Mouse (Mus musculus) kidney, embryonic 16.5 days (tissue): ENCODE data around the gene Flt1. TPM values are rescaled to one million over a fixed set of nuclear protein-coding genes. Genes with fewer than 3 reads are reported as not detected.
A peak's percentile ranks its signal among the peaks of the same experiment; 100 is the strongest.

ENCODE experiments used
- ATAC-seq: fragments of 200-750 bp; cut with Nextera tagmentation; 2 replicates; pipeline ENCODE4 v1.8.0; 2017; ENCODE audit warnings: moderate TSS enrichment; ENCODE audit not compliant: low FRiP score, low TSS enrichment
- H3K27ac ChIP-seq: fragments of 300-500 bp; sonication (generic); 2 replicates; pipeline ENCODE4 v1.5.1; 2014; ENCODE audit warnings: low read length
- H3K27me3 ChIP-seq: fragments of 300-500 bp; sonication (generic); 2 replicates; pipeline ENCODE4 v1.6.1; 2014; ENCODE audit warnings: low read length, control low read depth, mixed read lengths; ENCODE audit not compliant: insufficient read depth
- H3K36me3 ChIP-seq: fragments of 300-500 bp; sonication (generic); 2 replicates; pipeline ENCODE4 v1.6.1; 2014; ENCODE audit warnings: low read length, control low read depth, mixed read lengths; ENCODE audit not compliant: insufficient read depth
- H3K4me1 ChIP-seq: fragments of 300-500 bp; sonication (generic); 2 replicates; pipeline ENCODE4 v1.6.1; 2014; ENCODE audit warnings: low read length, control low read depth, mixed read lengths; ENCODE audit not compliant: insufficient read depth
- H3K4me2 ChIP-seq: fragments of 300-500 bp; sonication (generic); replicated peaks from 2 replicates; pipeline ENCODE4 v1.6.1; 2014; ENCODE audit warnings: low read depth, low read length
- H3K4me3 ChIP-seq: fragments of 300-500 bp; sonication (generic); 2 replicates; pipeline ENCODE4 v1.5.1; 2014; ENCODE audit warnings: mild to moderate bottlenecking, low read length
- H3K9ac ChIP-seq: fragments of 300-500 bp; sonication (generic); replicated peaks from 2 replicates; pipeline ENCODE4 v1.6.1; 2014; ENCODE audit warnings: low read length
- H3K9me3 ChIP-seq: fragments of 300-500 bp; sonication (generic); 2 replicates; pipeline ENCODE4 v1.6.1; 2016; ENCODE audit warnings: low read length, control low read depth
- WGBS: fragments of 180-500 bp; shearing (Covaris S2); extraction: QIAGEN DNeasy Blood & Tissue Kit; methylation state at CpG from one replicate; pipeline ENCODE4 v1.1.7; 2014; 5-methylcytosine and 5-hydroxymethylcytosine counted together
- polyA plus RNA-seq: library from polyadenylated mRNA; unstranded; fragments of >200 nt; fragmentation: Nextera tagmentation; extraction: Ambion mirVana; gene quantifications from 2 replicates; pipeline ENCODE4 v1.2.1, GENCODE M21; 2015

Gene Flt1
- polyA plus RNA-seq, 1 experiment from 2014 or later, result 19.7 TPM

GRCm38 (mm10) chr5:147708500-147708899 is 17.3 kb downstream of the Flt1 start:
- Histone ChIP-seq H3K36me3 (no peaks in the 10 kb centered on the region), H3K9me3 (no peaks in the 10 kb centered on the region), H3K4me3 (no peak overlapping the region), H3K4me2 (no peak overlapping the region), H3K9ac (no peak overlapping the region), H3K27ac (no peak overlapping the region), H3K4me1 (no peaks in the 10 kb centered on the region), H3K27me3 (peaks cover 10% of the 10 kb centered on the region; the same call in 1 of the 2 replicates)
- WGBS, result 16% methylated on average over 4 of the region's 4 CpGs
- ATAC-seq, result peak; percentile 61; the same call in 1 of the 2 replicates

GRCm38 (mm10) chr5:147707479-147707878 is 18.3 kb downstream of the Flt1 start:
- Histone ChIP-seq H3K27me3 (peaks cover 10% of the 10 kb centered on the region; the same call in 1 of the 2 replicates), H3K36me3 (no peaks in the 10 kb centered on the region), H3K9me3 (no peaks in the 10 kb centered on the region), H3K27ac (no peak overlapping the region), H3K4me2 (no peak overlapping the region), H3K9ac (no peak overlapping the region), H3K4me3 (no peak overlapping the region), H3K4me1 (no peaks in the 10 kb centered on the region)
- WGBS, result 36% methylated on average over 4 of the region's 4 CpGs
- no peak for ATAC-seq

- Histone ChIP-seq H3K4me2 (no peak overlapping the region), H3K9me3 (no peaks in the 10 kb centered on the region), H3K4me3 (no peak overlapping the region), H3K36me3 (no peaks in the 10 kb centered on the region), H3K27ac (no peak overlapping the region), H3K27me3 (no peaks in the 10 kb centered on the region), H3K9ac (no peak overlapping the region), H3K4me1 (no peaks in the 10 kb centered on the region)
- ATAC-seq, result no peak
- 57% methylated on average over 4 of the region's 4 CpGs for WGBS
Observed at GRCm38 (mm10) chr5:147704890-147705289, 20.9 kb downstream of the Flt1 start.

GRCm38 (mm10) chr5:147702423-147702822 is 23.4 kb downstream of the Flt1 start:
- H3K27me3 ChIP-seq, result peaks cover 3% of the 10 kb centered on the region; the same call in 1 of the 2 replicates
- no peaks in the 10 kb centered on the region for H3K4me1 ChIP-seq
- H3K9ac ChIP-seq, result no peak overlapping the region
- H3K9me3 ChIP-seq, result no peaks in the 10 kb centered on the region
- H3K4me2 ChIP-seq, result no peak overlapping the region
- whole genome bisulfite sequencing, result 91% methylated on average over 5 of the region's 5 CpGs
- H3K27ac ChIP-seq, result no peak overlapping the region
- H3K36me3 ChIP-seq, result no peaks in the 10 kb centered on the region
- no peak for ATAC-seq
- H3K4me3 ChIP-seq, result no peak overlapping the region

- no peak for ATAC-seq
- no peak overlapping the region for H3K4me3 ChIP-seq
- no peaks in the 10 kb centered on the region for H3K4me1 ChIP-seq
- H3K27me3 ChIP-seq, result peaks cover 11% of the 10 kb centered on the region
- H3K9ac ChIP-seq, result no peak overlapping the region
- H3K9me3 ChIP-seq, result no peaks in the 10 kb centered on the region
- H3K4me2 ChIP-seq, result no peak overlapping the region
- no peaks in the 10 kb centered on the region for H3K36me3 ChIP-seq
- WGBS, result 94% methylated on average over 3 of the region's 3 CpGs
- no peak overlapping the region for H3K27ac ChIP-seq
Observed at GRCm38 (mm10) chr5:147701024-147701423, 24.8 kb downstream of the Flt1 start.

GRCm38 (mm10) chr5:147698044-147698443 is 27.8 kb downstream of the Flt1 start:
- H3K4me2 ChIP-seq, result peak overlapping the region; percentile 36
- no peak overlapping the region for H3K4me3 ChIP-seq
- no peak overlapping the region for H3K27ac ChIP-seq
- H3K9ac ChIP-seq, result no peak overlapping the region
- peaks cover 11% of the 10 kb centered on the region for H3K27me3 ChIP-seq
- H3K36me3 ChIP-seq, result no peaks in the 10 kb centered on the region
- no peak for ATAC-seq
- H3K4me1 ChIP-seq, result no peaks in the 10 kb centered on the region
- 30% methylated on average over 13 of the region's 13 CpGs for WGBS
- H3K9me3 ChIP-seq, result no peaks in the 10 kb centered on the region

GRCm38 (mm10) chr5:147697165-147697564 is 28.6 kb downstream of the Flt1 start:
- Histone ChIP-seq H3K9ac (no peak overlapping the region), H3K4me3 (no peak overlapping the region), H3K36me3 (no peaks in the 10 kb centered on the region), H3K4me2 (peak overlapping the region; percentile 36; the same call in 1 of the 2 replicates), H3K9me3 (peaks cover 2% of the 10 kb centered on the region; the same call in 1 of the 2 replicates), H3K27ac (no peak overlapping the region), H3K4me1 (no peaks in the 10 kb centered on the region), H3K27me3 (peaks cover 11% of the 10 kb centered on the region)
- 22% methylated on average over 5 of the region's 5 CpGs for WGBS
- ATAC-seq, result no peak

- peaks cover 10% of the 10 kb centered on the region; the same call in 1 of the 2 replicates for H3K27me3 ChIP-seq
- no peak for ATAC-seq
- no peaks in the 10 kb centered on the region for H3K4me1 ChIP-seq
- H3K36me3 ChIP-seq, result no peaks in the 10 kb centered on the region
- peaks cover 2% of the 10 kb centered on the region; the same call in 1 of the 2 replicates for H3K9me3 ChIP-seq
- no peak overlapping the region for H3K9ac ChIP-seq
- 88% methylated on average over 1 of the region's 1 CpGs for WGBS
- no peak overlapping the region for H3K27ac ChIP-seq
- H3K4me2 ChIP-seq, result no peak overlapping the region
- H3K4me3 ChIP-seq, result no peak overlapping the region
Observed at GRCm38 (mm10) chr5:147692622-147693021, 33.2 kb downstream of the Flt1 start.

GRCm38 (mm10) chr5:147683707-147684323 is 42.0 kb downstream of the Flt1 start:
- peaks cover 10% of the 10 kb centered on the region for H3K4me1 ChIP-seq
- no peak for ATAC-seq
- H3K4me2 ChIP-seq, result no peak overlapping the region
- no peak overlapping the region for H3K27ac ChIP-seq
- WGBS, result 85% methylated on average over 12 of the region's 12 CpGs
- no peaks in the 10 kb centered on the region for H3K36me3 ChIP-seq
- H3K9ac ChIP-seq, result no peak overlapping the region
- peaks cover 5% of the 10 kb centered on the region for H3K27me3 ChIP-seq
- H3K4me3 ChIP-seq, result no peak overlapping the region
- no peaks in the 10 kb centered on the region for H3K9me3 ChIP-seq

- peaks cover 5% of the 10 kb centered on the region for H3K27me3 ChIP-seq
- 8% methylated on average over 10 of the region's 10 CpGs for WGBS
- no peak overlapping the region for H3K27ac ChIP-seq
- peaks cover 10% of the 10 kb centered on the region for H3K4me1 ChIP-seq
- H3K9ac ChIP-seq, result no peak overlapping the region
- H3K4me2 ChIP-seq, result peak overlapping the region; percentile 39
- H3K36me3 ChIP-seq, result no peaks in the 10 kb centered on the region
- ATAC-seq, result no peak
- no peaks in the 10 kb centered on the region for H3K9me3 ChIP-seq
- H3K4me3 ChIP-seq, result peak overlapping the region; percentile 16; the same call in 1 of the 2 replicates
Observed at GRCm38 (mm10) chr5:147681224-147681623, 44.6 kb downstream of the Flt1 start.
